Mouse (Mus musculus) megakaryocyte-erythroid progenitor cell, adult 5 weeks (primary cell): Measurements from ENCODE around the gene Cyp3a57. TPM values are rescaled to one million over a fixed set of nuclear protein-coding genes. Genes with fewer than 3 reads are reported as not detected.

Source experiments
- polyA plus RNA-seq: library from polyadenylated mRNA; stranded (reverse); fragments of >175 nt; gene quantifications from 2 replicates; pipeline ENCODE4 v1.2.3, GENCODE M21; 2012

Cyp3a57 gene
- polyA plus RNA-seq, result not detected in 2 replicates

DNA sequence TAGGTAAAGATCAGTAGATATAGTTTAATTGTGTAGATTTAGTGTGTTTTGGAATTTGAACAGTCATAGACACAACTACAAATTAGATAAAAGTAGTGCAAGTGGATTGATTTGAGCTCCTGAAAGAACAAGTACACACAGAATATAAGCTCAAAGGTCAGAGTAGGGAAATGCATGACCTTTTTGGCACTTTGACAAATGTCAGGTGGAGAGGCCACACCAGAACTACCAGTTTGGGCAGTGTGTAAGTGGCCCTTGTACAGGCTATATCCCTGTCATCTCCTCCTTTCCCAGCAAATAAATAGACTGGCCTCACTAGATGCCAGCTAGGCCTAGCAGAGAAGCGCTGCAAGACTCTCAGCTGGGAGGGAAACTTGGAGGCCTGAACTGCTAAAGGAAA, at the start of gene Cyp3a57:
Gene Cyp3a57 (plus strand): TSS at position 339 of the 400 bp plus-strand sequence.

Other genes starting within 250 kb of the Cyp3a57 start
- gene Arpc1b, start 231.1 kb upstream of the Cyp3a57 start, polyA plus RNA-seq, result 2,557 and 3,038 TPM in 2 replicates
- gene Pdap1, start 205.0 kb upstream of the Cyp3a57 start, polyA plus RNA-seq, result 113 and 155 TPM in 2 replicates
- 23.5 and 38.4 TPM in 2 replicates for gene Bud31, start 204.9 kb upstream of the Cyp3a57 start, polyA plus RNA-seq
- gene Ptcd1, start 178.2 kb upstream of the Cyp3a57 start, polyA plus RNA-seq, result 15.8 and 18.1 TPM in 2 replicates
- 64.3 and 76.5 TPM in 2 replicates for gene Cpsf4, start 178.1 kb upstream of the Cyp3a57 start, polyA plus RNA-seq
- gene Atp5j2, start 153.2 kb upstream of the Cyp3a57 start, polyA plus RNA-seq, result 55.8 and 60.0 TPM in 2 replicates
- gene Zkscan14, start 143.4 kb upstream of the Cyp3a57 start, polyA plus RNA-seq, result 6.9 and 11.0 TPM in 2 replicates
- gene Zkscan5, start 140.7 kb upstream of the Cyp3a57 start, polyA plus RNA-seq, result 1.7 and 2.9 TPM in 2 replicates
- gene Zfp655, start 113.6 kb upstream of the Cyp3a57 start, polyA plus RNA-seq, result 23.2 and 30.7 TPM in 2 replicates
- 34.9 and 49.4 TPM in 2 replicates for gene Zscan25, start 64.8 kb upstream of the Cyp3a57 start, polyA plus RNA-seq
- not detected in 2 replicates for gene Cyp3a16, start 124.4 kb downstream of the Cyp3a57 start, polyA plus RNA-seq
- gene Cyp3a41b, start 239.5 kb downstream of the Cyp3a57 start, polyA plus RNA-seq, result not detected in 2 replicates